Mouse (Mus musculus) ES-E14 (cell line): ENCODE measurements at regions not wholly inside any gene's neighbourhood (a gene's known extent, or its start where the extent isn't known, plus 50 kb on each side); places are given as distances from the start of the nearest gene placed in this dataset.

Experiments used
- MAFK ChIP-seq: IDR thresholded peaks from 2 replicates; pipeline ENCODE4 v1.6.1; 2014; ENCODE audit warnings: mild to moderate bottlenecking, low read depth, low read length, inconsistent platforms; ENCODE audit not compliant: insufficient read depth
- ZC3H11A ChIP-seq: IDR thresholded peaks from 2 replicates; pipeline ENCODE4 v1.6.1; 2012; ENCODE audit warnings: low read depth, mild to moderate bottlenecking, inconsistent platforms, low read length, borderline replicate concordance

DNA sequence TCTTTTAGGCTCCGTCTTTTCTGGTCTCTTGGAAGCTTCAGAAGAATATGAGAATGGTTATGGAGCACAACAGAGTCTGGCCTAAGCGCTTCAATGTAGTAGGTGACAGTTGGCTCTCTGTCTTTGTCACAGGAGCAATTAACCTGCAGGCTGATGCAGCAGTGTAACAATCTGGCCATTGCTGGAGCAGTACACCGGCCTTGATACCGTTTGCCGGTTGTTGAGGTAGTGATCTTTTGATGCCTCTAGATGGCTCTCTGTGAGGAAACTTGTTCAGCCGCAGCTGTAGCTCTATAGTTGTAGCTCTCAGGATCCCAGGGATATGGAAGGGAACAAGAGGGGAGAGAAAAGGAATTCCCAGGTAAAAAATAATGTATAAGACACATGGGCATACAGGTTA lies 196.1 kb upstream of the Cxcr4 start:
- no peak for TF ChIP-seq ZC3H11A
- no peak for TF ChIP-seq MAFK
